Mouse (Mus musculus): ENCODE measurements at regions not wholly inside any gene's neighbourhood (a gene's known extent, or its start where the extent isn't known, plus 50 kb on each side); places are given as distances from the start of the nearest gene placed in this dataset.

- Histone ChIP-seq H3K4me3 (ENCODE audit: insufficient read depth in 1 of 2, low read depth in 1 of 2, low read length in 2 of 2, poor library complexity in 1 of 2, severe bottlenecking in 1 of 2) (no peak overlapping the region), H3K36me3 (ENCODE audit: control insufficient read depth, insufficient read depth, low read length, poor library complexity, severe bottlenecking) (no peaks in the 10 kb centered on the region), H3K4me1 (ENCODE audit: control insufficient read depth in 2 of 2, insufficient read depth in 2 of 2, low read length in 2 of 2, poor library complexity in 1 of 2) (peaks cover 0 to 8% of the 10 kb centered on the region in 2 experiments; a peak in 1 of 4 replicates), H3K9me3 (ENCODE audit: control insufficient read depth, insufficient read depth, low read depth, low read length) (no peaks in the 10 kb centered on the region), H3K9ac (ENCODE audit: insufficient read depth, low read depth, low read length, poor library complexity, severe bottlenecking) (no peak overlapping the region), H3K27ac (ENCODE audit: insufficient read depth, low read depth, low read length, poor library complexity, severe bottlenecking) (no peak overlapping the region)
- TF ChIP-seq HCFC1 (IDR thresholded peaks at IDR 0.05; ENCODE audit: borderline replicate concordance, insufficient read depth, low read length), result no peak
- TF ChIP-seq MAFK (IDR thresholded peaks at IDR 0.05; ENCODE audit: insufficient read depth, low read depth, low read length), result no peak
- TF ChIP-seq ZNF384 (IDR thresholded peaks at IDR 0.05; ENCODE audit: low read depth, low read length), result no peak
- DNase-seq (ENCODE audit: low read depth, low spot score), result no peak
- in situ Hi-C loops (cut with MboI; ENCODE audit: low sequenced_read_pairs in 2 of 2, unreplicated experiment in 2 of 2), result no loop called here
Measured at GRCm38 (mm10) chr2:128365004-128365403, 226.0 kb upstream of the Spdye4c start.

GRCm38 (mm10) chr2:128365775-128366174 is 225.2 kb upstream of the Spdye4c start:
- in situ Hi-C loops (cut with MboI; ENCODE audit: low sequenced_read_pairs in 2 of 2, unreplicated experiment in 2 of 2), result no loop called here

GRCm38 (mm10) chr2:128367266-128368150 is 223.5 kb upstream of the Spdye4c start:
- TF ChIP-seq MAFK (IDR thresholded peaks at IDR 0.05; ENCODE audit: insufficient read depth, low read depth, low read length) (no peak), HCFC1 (IDR thresholded peaks at IDR 0.05; ENCODE audit: borderline replicate concordance, insufficient read depth, low read length) (no peak), CHD2 (IDR thresholded peaks at IDR 0.05; ENCODE audit: low read depth, low read length) (no peak), ZC3H11A (IDR thresholded peaks at IDR 0.05; ENCODE audit: borderline replicate concordance, low read depth, low read length) (no peak), ZNF384 (IDR thresholded peaks at IDR 0.05; ENCODE audit: low read depth, low read length) (no peak)
- H3K9me3 ChIP-seq (ENCODE audit: control insufficient read depth, insufficient read depth, low read depth, low read length), result no peaks in the 10 kb centered on the region
- no peak for DNase-seq (ENCODE audit: low read depth, low spot score)
- H3K4me1 ChIP-seq (ENCODE audit: control insufficient read depth in 2 of 2, insufficient read depth in 2 of 2, low read length in 2 of 2, poor library complexity in 1 of 2), result peaks cover 0 to 4% of the 10 kb centered on the region in 2 experiments; a peak in 1 of 4 replicates
- H3K36me3 ChIP-seq (ENCODE audit: control insufficient read depth, insufficient read depth, low read length, poor library complexity, severe bottlenecking), result no peaks in the 10 kb centered on the region
- H3K4me3 ChIP-seq (ENCODE audit: insufficient read depth in 1 of 2, low read depth in 1 of 2, low read length in 2 of 2, poor library complexity in 1 of 2, severe bottlenecking in 1 of 2), result no peak overlapping the region
- H3K27ac ChIP-seq (ENCODE audit: insufficient read depth, low read depth, low read length, poor library complexity, severe bottlenecking), result no peak overlapping the region
- no peak overlapping the region for H3K9ac ChIP-seq (ENCODE audit: insufficient read depth, low read depth, low read length, poor library complexity, severe bottlenecking)
- in situ Hi-C loops (cut with MboI; ENCODE audit: low sequenced_read_pairs in 2 of 2, unreplicated experiment in 2 of 2), result no loop called here

More at GRCm38 (mm10) chr2:128365775-128366174, 225.2 kb upstream of the Spdye4c start:
- TF ChIP-seq ZC3H11A (IDR thresholded peaks at IDR 0.05; ENCODE audit: borderline replicate concordance, low read depth, low read length) (no peak), CHD2 (IDR thresholded peaks at IDR 0.05; ENCODE audit: low read depth, low read length) (no peak), HCFC1 (IDR thresholded peaks at IDR 0.05; ENCODE audit: borderline replicate concordance, insufficient read depth, low read length) (no peak), MAFK (IDR thresholded peaks at IDR 0.05; ENCODE audit: insufficient read depth, low read depth, low read length) (no peak), ZNF384 (IDR thresholded peaks at IDR 0.05; ENCODE audit: low read depth, low read length) (no peak)
- Histone ChIP-seq H3K4me1 (ENCODE audit: control insufficient read depth in 2 of 2, insufficient read depth in 2 of 2, low read length in 2 of 2, poor library complexity in 1 of 2) (peaks cover 0 to 4% of the 10 kb centered on the region in 2 experiments; a peak in 1 of 4 replicates), H3K36me3 (ENCODE audit: control insufficient read depth, insufficient read depth, low read length, poor library complexity, severe bottlenecking) (no peaks in the 10 kb centered on the region), H3K27ac (ENCODE audit: insufficient read depth, low read depth, low read length, poor library complexity, severe bottlenecking) (no peak overlapping the region), H3K9ac (ENCODE audit: insufficient read depth, low read depth, low read length, poor library complexity, severe bottlenecking) (no peak overlapping the region), H3K9me3 (ENCODE audit: control insufficient read depth, insufficient read depth, low read depth, low read length) (no peaks in the 10 kb centered on the region), H3K4me3 (ENCODE audit: insufficient read depth in 1 of 2, low read depth in 1 of 2, low read length in 2 of 2, poor library complexity in 1 of 2, severe bottlenecking in 1 of 2) (no peak overlapping the region)
- DNase-seq (ENCODE audit: low read depth, low spot score), result no peak

DNA sequence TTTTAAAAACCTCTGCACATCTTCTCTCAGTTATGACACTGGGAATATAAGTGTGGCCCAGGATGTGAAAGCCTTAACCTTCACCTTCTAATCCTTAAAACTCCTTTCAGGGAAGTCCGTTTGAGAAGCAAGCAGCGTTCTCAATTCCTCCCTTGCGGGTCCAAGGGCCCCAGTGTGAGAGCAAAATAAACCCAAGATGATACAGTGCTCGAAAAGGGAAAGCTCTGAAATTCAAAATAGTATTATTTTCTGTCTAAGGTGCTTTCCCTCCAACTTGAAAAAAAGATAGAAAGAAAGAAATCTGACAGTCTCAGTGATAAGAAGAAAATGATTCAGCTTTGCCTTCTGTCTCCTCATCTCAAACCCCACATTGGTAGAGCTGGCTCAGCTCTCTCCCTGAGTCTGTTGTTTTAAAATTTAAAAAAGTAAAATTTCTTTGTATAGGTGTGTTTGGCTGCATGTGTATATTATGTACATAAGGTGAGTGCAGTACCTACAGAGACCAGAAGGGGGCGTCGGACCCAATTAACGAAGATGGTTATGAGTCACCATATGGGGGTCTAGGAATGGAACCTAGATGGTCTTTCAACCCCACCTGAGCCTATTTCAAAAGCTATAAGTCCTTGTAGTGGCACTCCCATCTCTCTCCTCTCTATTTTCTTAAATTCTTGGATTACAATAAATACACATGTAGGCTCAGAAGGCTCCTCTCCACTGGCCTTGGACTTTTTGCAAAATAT is 222.3 kb upstream of the Spdye4c start:
- in situ Hi-C loops (cut with MboI; ENCODE audit: low sequenced_read_pairs in 2 of 2, unreplicated experiment in 2 of 2), result no loop called here
- TF ChIP-seq MAFK (IDR thresholded peaks at IDR 0.05; ENCODE audit: insufficient read depth, low read depth, low read length), result no peak
- TF ChIP-seq HCFC1 (IDR thresholded peaks at IDR 0.05; ENCODE audit: borderline replicate concordance, insufficient read depth, low read length), result no peak
- no peak for TF ChIP-seq ZC3H11A (IDR thresholded peaks at IDR 0.05; ENCODE audit: borderline replicate concordance, low read depth, low read length)
- no peak for TF ChIP-seq ZNF384 (IDR thresholded peaks at IDR 0.05; ENCODE audit: low read depth, low read length)
- no peak for TF ChIP-seq CHD2 (IDR thresholded peaks at IDR 0.05; ENCODE audit: low read depth, low read length)
- no peaks in the 10 kb centered on the region for H3K9me3 ChIP-seq (ENCODE audit: control insufficient read depth, insufficient read depth, low read depth, low read length)
- H3K4me3 ChIP-seq (ENCODE audit: insufficient read depth in 1 of 2, low read depth in 1 of 2, low read length in 2 of 2, poor library complexity in 1 of 2, severe bottlenecking in 1 of 2), result no peak overlapping the region
- DNase-seq (ENCODE audit: low read depth, low spot score), result no peak
- no peaks in the 10 kb centered on the region for H3K36me3 ChIP-seq (ENCODE audit: control insufficient read depth, insufficient read depth, low read length, poor library complexity, severe bottlenecking)
- peaks cover 0 to 4% of the 10 kb centered on the region in 2 experiments; a peak in 1 of 4 replicates for H3K4me1 ChIP-seq (ENCODE audit: control insufficient read depth in 2 of 2, insufficient read depth in 2 of 2, low read length in 2 of 2, poor library complexity in 1 of 2)
- no peak overlapping the region for H3K27ac ChIP-seq (ENCODE audit: insufficient read depth, low read depth, low read length, poor library complexity, severe bottlenecking)
- H3K9ac ChIP-seq (ENCODE audit: insufficient read depth, low read depth, low read length, poor library complexity, severe bottlenecking), result no peak overlapping the region
